Mouse (Mus musculus): ENCODE results near the gene Caln1.

DNA sequence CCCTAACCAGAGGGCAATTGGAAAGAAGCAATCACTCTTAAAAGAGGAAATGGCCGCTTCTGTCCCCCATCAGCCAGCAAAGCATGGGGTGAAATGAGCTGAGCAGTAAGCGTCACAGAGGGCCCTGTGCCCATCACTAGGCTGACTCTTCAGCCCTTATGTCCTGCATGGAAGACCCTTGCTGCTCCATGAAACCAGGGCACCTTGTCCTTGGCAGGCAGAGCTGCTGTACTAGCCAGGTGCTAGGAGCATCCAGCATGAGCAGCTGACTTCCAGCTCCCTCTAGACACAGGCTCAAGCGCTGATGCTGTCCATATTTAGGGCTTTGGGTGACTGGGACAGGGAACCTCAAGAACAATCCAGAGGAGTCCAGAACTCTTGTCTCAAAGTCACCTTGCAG lies 506.1 kb downstream of the Caln1 start:
- TF ChIP-seq HCFC1 (IDR thresholded peaks at IDR 0.05; ENCODE audit: borderline replicate concordance, insufficient read depth, low read length) (no peak), MAFK (IDR thresholded peaks at IDR 0.05; ENCODE audit: insufficient read depth, low read depth, low read length) (no peak), CHD2 (IDR thresholded peaks at IDR 0.05; ENCODE audit: low read depth, low read length) (no peak)
